Mouse (Mus musculus) embryonic fibroblast, embryonic 13.5 days (primary cell): ENCODE data around the gene Dazap1.

ENCODE experiments used
- CTCF ChIP-seq: IDR thresholded peaks from 2 replicates; pipeline ENCODE4 v1.5.1; 2011; ENCODE audit warnings: mild to moderate bottlenecking, control low read depth, low read length, moderate library complexity, borderline replicate concordance; ENCODE audit not compliant: insufficient read depth
- POLR2A ChIP-seq: IDR thresholded peaks from 2 replicates; pipeline ENCODE4 v1.6.1; 2011; ENCODE audit warnings: low read depth, mild to moderate bottlenecking, control low read depth, low read length, moderate library complexity

GRCm38 (mm10) chr10:80253551-80253950 lies 7.7 kb upstream of the Dazap1 start:
- TF ChIP-seq CTCF (no peak), POLR2A (no peak)
